Mouse (Mus musculus) kidney, embryonic 14.5 days (tissue): ENCODE measurements around the gene Nfx1. TPM values are rescaled to one million over a fixed set of nuclear protein-coding genes. Genes with fewer than 3 reads are reported as not detected.

Source experiments
- microRNA-seq: library from miRNA; unstranded; fragments of <30 nt; microRNA quantifications from one replicate; pipeline ENCODE4, GENCODE M21; 2016
- polyA plus RNA-seq: library from polyadenylated mRNA; unstranded; fragments of >200 nt; fragmentation: Nextera tagmentation; extraction: Ambion mirVana; gene quantifications from 2 replicates; pipeline ENCODE4 v1.2.1, GENCODE M21; 2014

Nfx1 gene
- polyA plus RNA-seq, 1 experiment from 2014 or later = 103 TPM

Small RNA genes lying within 50 kb of the gene (microRNA-seq; reads per million reads assigned to microRNA genes)
- gene Mir3094 = 2.7 reads per million, percentile 10 among the genes with 10 or more reads in this experiment

Other genes with a start within 250 kb of the Nfx1 start
- 497 and 506 TPM in 2 replicates for gene Dnaja1, start 248.8 kb upstream of the Nfx1 start, polyA plus RNA-seq
- gene Smu1, start 213.0 kb upstream of the Nfx1 start, polyA plus RNA-seq = 147 and 171 TPM in 2 replicates
- 36.0 and 45.8 TPM in 2 replicates for gene B4galt1, start 116.9 kb upstream of the Nfx1 start, polyA plus RNA-seq
- gene Spink4, start 50.9 kb upstream of the Nfx1 start, polyA plus RNA-seq = not detected in 2 replicates
- 235 and 248 TPM in 2 replicates for gene Bag1, start 22.6 kb upstream of the Nfx1 start, polyA plus RNA-seq
- 113 and 137 TPM in 2 replicates for gene Chmp5, start 22.5 kb upstream of the Nfx1 start, polyA plus RNA-seq
- 0.46 and 0.53 TPM in 2 replicates for gene Aqp7, start 77.2 kb downstream of the Nfx1 start, polyA plus RNA-seq
- 12.8 and 13.3 TPM in 2 replicates for gene Aqp3, start 127.3 kb downstream of the Nfx1 start, polyA plus RNA-seq
- 18.0 and 32.9 TPM in 2 replicates for gene Nol6, start 153.5 kb downstream of the Nfx1 start, polyA plus RNA-seq
- 97.6 and 103 TPM in 2 replicates for gene Ube2r2, start 164.8 kb downstream of the Nfx1 start, polyA plus RNA-seq